Mouse (Mus musculus) hematopoietic stem cell, adult 5-6 weeks (primary cell): ENCODE results near the gene Trim10. TPM values are rescaled to one million over a fixed set of nuclear protein-coding genes. Genes with fewer than 3 reads are reported as not detected.

Experiments
- ATAC-seq, 2 experiments: fragments of 125-278 bp in 1 of 2; replicated peaks in 1 of 2; 2 replicates each; pipeline ENCODE4 v1.8.0; 2016 to 2017; ENCODE audit warnings: inconsistent platforms in 2 of 2, mild to moderate bottlenecking in 2 of 2, moderate number of reproducible peaks in 2 of 2, low read depth in 1 of 2, moderate TSS enrichment in 1 of 2; ENCODE audit not compliant: low FRiP score in 2 of 2, poor library complexity in 2 of 2, severe bottlenecking in 2 of 2, insufficient read depth in 1 of 2, low TSS enrichment in 1 of 2
- total RNA-seq: library from RNA; stranded (forward); fragments of 172-1452, 232-1000 nt; gene quantifications from 2 replicates; pipeline ENCODE4 v1.2.3, GENCODE M21; 2017

Trim10 gene
- 1.1 and 3.9 TPM in 2 replicates for total RNA-seq

- ATAC-seq, result peak; percentile 48 to 70; a peak in 2 of 4 replicates
These were observed at the start of gene Trim10 for GRCm38 (mm10) chr17:36869284-36869954. Gene Trim10, plus strand, starts transcription at chr17:36869574.

- ATAC-seq, result peak; percentile 64 to 71; a peak in 3 of 4 replicates
These were observed 45.4 kb upstream of the Trim10 start for GRCm38 (mm10) chr17:36824005-36824404.

DNA sequence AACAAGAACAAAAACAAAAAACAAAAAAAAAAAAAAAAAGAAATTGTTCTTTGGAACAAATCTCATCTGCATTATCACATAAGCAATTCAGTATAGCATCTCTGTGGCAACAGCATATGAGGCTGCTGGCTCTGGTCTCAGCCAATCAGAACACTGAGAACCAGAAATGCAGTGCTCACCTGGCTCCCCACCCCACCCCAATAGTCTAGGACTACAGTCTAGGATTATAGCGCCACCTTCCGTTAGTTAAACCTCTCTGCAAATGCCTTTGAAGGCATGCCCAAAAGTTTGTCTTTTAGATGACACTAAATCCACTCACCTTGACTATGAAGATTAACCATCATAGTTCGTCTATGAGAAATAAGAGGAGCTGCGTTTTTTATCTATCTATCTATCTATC is 43.8 kb upstream of the Trim10 start:
- peak; percentile 39 to 44; a peak in 2 of 4 replicates for ATAC-seq

DNA sequence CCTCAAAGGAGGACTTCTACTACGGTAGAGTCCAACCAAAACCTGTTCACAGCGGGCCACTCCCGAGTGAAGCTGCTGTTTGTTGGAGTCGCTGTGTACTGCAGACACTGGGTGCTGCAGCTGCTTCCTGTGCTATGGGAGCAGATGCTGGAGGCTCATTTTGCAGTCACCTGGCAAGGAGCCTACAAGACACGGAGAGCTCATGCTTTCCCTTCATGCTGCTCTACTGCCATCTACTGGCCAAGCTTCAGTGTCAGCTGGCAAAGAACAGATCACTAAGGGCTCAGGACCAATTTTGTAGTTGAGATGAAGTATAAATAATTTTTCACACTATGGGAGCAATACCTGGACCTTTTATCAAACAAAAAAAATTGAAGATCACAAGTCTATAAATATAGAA is 43.4 kb upstream of the Trim10 start:
- peak; percentile 77 to 81 for ATAC-seq

DNA sequence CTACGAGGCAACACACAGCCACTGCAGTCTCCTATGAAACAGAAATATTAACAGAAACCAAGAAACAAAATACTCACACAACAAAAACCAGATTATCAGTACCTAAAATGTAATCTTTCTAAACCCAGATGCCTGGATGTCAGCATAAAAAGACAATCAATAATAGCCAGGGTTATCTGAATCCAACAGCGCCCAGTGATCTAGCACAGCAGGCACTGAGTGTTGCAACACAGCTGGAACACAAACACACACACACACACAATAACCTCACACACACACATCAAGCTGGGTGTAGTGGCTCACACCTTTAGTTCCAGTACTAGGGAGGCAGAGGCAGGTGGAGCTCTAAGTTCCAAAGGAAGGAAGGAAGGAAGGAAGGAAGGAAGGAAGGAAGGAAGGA is 40.9 kb upstream of the Trim10 start:
- no peak for ATAC-seq

DNA sequence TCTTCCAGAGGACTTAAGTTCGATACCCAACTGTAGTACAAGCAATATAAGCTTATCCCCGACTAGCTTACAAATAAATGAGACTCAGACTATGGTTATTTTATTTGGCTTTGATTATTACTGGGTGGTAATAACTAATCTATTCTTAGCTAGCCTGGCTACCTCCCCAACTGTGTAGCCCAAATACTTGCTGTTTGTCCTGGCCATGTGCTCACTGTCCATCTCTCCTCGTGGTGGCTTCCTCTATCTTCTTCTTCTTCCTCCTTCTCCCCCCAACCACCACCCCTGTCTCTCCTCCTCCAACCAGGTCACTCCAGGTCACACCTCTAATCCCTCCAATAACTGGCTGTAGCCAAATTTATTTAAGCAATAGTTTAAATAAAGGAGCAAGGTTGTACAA is 38.9 kb upstream of the Trim10 start:
- no peak for ATAC-seq

DNA sequence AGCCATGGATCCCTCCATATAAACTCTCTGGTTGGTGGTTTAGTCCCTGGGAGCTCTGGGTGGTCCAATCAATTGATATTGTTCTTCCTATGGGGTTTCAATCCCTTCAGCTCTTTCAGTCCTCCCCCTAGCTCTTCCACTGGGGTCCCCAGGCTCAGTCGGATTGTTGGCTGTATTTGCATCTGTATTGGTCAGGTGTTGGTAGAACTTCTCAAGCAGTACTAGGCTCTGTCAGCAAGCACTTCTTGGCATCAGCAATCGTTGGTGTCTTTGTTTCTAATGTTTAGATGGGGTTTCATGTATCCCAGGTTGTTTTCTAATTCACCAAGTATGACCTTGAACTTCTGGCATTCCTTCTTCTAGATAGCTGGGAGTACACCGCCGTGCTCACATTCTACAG is 36.7 kb upstream of the Trim10 start:
- ATAC-seq, result no peak

- peak; percentile 55 to 72 for ATAC-seq
These were observed 33.6 kb upstream of the Trim10 start for GRCm38 (mm10) chr17:36835591-36836426.

DNA sequence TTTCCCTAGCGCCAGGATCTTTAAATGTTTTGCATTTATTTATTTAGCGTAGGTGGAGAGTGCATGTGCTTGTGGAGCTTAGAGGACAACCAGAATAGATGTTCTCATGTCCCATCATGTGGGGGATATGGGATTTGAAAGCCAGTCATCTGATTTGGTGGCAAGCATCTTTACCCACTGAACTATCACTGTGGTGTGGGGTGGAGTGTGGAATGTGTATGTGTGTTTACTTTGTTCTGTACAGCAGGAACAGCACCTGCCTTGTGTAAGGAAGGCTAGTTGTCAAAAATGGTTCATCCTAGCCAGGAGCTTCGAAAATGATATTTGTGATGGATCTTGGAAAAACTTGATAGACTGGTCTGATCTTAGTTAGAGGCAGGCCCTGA is 33.0 kb upstream of the Trim10 start:
- ATAC-seq, result peak in 1 of 2 experiments; percentile 2; a peak in 1 of 4 replicates

GRCm38 (mm10) chr17:36836874-36837647 is 32.3 kb upstream of the Trim10 start, which contains the start of gene Trim26:
Gene Trim26, plus strand, starts transcription at chr17:36837134.
- peak; percentile 95 to 99 for ATAC-seq

DNA sequence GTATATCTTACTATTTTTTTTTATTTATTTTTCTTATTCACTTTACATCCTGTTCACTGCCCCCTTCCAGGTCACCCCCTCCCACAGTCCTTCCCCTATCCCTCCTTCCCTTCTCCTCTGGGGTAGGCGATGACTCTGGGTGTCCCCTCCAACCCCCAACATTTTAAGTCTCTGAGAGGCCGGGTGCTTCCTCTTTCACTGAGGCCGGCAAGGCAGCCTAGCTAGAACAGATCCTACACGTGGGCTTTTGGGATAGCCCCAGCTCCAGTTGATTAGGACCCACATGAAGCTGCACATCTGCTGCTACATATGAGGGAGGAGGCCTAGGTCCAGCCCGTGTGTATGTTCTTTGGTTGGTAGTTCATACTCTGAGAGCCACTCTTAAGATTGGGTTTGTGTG is 30.4 kb upstream of the Trim10 start:
- ATAC-seq, result no peak

GRCm38 (mm10) chr17:36839931-36840330 is 29.4 kb upstream of the Trim10 start:
- ATAC-seq, result no peak

GRCm38 (mm10) chr17:36840961-36841445 is 28.4 kb upstream of the Trim10 start:
- ATAC-seq, result no peak

DNA sequence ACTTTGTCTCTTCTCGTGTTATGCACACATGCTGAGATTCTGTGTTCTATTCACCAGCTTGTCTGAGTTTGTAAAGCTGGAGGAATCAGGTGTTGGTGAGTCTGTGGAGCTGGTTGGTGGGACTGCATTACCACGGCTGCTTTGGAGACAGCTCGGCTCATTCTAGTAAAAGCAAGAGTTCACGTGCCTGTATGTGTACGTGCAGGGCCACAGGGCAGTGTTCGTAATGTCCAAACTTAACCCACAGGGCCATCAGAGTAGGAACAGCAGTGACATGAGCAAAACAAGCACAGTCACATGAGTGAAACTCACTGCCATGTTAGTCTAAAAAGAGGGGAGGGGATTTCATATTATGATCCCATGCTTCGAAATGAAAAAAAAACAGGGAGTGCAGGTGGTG is 25.7 kb upstream of the Trim10 start:
- ATAC-seq, result no peak

- peak in 1 of 2 experiments; percentile 52; a peak in 2 of 4 replicates for ATAC-seq
These were observed 25.1 kb upstream of the Trim10 start for GRCm38 (mm10) chr17:36844286-36844719.

DNA sequence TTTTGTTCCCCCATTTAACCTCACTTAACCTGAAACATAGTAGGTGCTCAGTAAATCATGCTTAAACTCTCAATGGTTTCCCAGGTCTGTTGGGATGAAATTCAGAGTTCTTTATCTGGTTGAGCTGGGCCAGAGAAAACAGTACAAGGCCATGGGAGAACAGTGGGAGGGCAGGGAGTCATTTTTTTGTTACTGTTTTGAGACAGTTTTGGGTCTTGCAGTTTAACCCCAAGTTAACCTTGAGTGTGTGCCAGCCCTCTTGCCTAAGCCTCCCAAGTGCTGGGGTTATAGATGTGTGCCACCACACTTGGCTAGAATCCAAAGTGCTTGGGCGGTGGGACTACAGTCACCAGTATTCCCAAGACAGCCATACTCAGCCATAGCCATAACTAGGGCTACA is 24.6 kb upstream of the Trim10 start:
- no peak for ATAC-seq

GRCm38 (mm10) chr17:36848911-36849310 is 20.5 kb upstream of the Trim10 start:
- no peak for ATAC-seq

GRCm38 (mm10) chr17:36849992-36850391 is 19.4 kb upstream of the Trim10 start:
- ATAC-seq, result no peak
